Mouse (Mus musculus) right cerebral cortex, postnatal 14 days (tissue): ENCODE data around the gene Faap20.
A peak's percentile ranks its signal among the peaks of the same experiment; 100 is the strongest.

ENCODE experiments used
- DNase-seq: peaks from one replicate; pipeline ENCODE4 v3.0.0; 2022

Gene Faap20

DNA sequence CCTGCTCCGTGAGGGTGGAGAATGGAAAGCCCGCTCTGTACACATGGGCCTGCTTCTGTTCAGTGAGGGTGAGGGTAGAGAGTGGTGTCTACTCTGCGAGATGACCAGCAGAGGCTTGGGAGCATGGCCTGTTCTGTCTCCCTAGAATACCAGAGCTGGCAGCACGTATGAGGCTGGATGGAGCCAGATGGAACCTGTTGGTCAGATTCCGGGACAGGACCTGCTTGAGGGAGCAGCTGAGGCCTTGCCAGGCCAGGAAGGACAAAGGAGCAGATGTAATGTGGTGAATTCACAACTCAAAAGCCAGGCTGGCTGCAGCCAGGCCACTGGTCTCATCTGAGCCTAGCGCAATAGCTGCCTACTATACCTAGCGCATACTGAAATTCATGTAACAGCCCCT, 40.4 kb downstream of the Faap20 start:
- no peak for DNase-seq

DNA sequence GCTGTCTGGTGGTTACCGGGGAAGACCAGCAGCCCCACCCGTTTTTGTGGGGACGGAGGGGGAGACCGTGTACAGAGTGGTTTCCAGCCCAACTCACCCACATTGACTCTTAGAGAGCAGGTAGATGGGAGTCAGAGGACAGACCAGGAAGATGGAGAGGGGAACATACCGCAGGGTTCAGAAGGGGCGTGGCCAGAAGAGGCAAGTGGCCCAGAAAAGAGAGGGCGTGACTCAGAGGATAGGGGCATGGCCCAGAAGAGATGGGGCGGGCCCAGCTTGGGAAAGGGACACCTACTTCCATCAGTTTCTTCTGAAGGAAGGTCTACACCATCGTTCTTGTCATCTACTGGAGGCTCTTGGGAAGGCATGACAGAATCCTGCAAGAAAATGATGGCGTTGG, 43.3 kb downstream of the Faap20 start:
- no peak for DNase-seq

- DNase-seq: no peak
These were observed 44.8 kb downstream of the Faap20 start for GRCm38 (mm10) chr4:155294381-155294780.

DNA sequence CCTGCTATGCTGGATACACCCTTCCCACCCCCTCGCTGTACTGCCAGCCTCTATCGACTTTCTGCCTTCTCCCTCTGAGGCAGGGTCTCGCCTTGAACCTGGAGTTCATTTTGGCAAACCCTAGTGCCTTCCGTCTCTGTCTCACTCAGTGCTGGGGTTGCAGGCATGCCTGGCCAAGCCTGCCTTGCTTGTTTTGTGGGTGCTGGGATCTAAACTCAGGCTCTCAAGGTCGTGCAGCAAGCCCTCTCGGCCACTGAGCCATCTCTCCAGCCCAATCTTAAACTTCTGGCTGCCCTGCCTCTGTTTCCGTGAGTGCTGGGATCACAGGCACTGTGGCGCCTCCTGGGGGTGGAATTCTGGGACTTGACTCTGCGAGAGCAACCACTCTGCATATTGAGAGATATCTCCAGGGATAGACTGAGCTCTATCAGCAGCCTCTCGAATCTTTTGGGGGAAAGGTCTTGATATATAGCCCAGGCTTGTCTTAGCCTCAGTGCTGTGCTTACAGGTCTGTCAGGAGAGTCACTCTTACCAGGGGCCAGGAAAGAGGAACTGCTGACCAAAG, 45.5 kb downstream of the Faap20 start:
- no peak for DNase-seq

GRCm38 (mm10) chr4:155295996-155296395, 46.4 kb downstream of the Faap20 start:
- DNase-seq: peak; percentile 65

DNA sequence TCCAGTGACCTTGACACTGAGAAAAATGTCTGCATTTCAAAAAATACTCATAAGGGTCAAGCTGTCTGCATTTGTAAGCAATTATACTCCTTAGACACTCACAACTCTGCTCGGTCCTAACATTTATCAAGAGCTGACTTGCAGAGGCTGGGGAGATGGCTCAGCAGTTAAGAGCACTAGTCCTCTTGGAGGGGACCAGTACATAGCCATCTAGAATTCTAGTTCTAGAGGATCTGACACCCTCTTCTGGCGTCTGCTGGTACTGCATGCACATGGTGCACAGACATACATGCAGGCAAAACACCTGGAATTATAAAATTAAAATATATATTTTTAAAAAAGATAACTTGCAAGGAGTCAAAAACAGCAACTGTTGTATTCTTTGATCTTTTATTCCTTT, 47.5 kb downstream of the Faap20 start:
- peak; percentile 74 for DNase-seq

DNA sequence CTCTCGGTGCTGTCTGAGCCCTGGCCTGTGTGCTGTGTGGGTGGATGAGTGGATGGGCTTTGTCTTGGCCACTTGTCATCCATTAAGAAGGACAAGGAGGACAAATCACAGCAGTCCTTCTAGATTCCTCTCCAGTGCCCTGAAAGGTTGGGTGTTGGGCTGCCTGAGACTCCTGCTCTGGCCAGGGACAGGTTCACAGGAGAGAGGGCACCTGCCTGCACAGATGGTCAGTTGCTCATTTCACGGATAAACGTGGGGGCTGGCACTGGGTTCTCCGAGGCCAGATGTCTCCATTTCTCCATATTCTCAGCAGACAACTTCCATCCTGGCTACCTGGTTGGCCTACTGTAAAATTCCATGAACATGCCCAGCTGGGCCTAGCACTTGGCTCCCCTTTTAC, 49.2 kb downstream of the Faap20 start:
- no peak for DNase-seq

- no peak for DNase-seq
These were observed 51.0 kb downstream of the Faap20 start for GRCm38 (mm10) chr4:155300421-155301097.

DNA sequence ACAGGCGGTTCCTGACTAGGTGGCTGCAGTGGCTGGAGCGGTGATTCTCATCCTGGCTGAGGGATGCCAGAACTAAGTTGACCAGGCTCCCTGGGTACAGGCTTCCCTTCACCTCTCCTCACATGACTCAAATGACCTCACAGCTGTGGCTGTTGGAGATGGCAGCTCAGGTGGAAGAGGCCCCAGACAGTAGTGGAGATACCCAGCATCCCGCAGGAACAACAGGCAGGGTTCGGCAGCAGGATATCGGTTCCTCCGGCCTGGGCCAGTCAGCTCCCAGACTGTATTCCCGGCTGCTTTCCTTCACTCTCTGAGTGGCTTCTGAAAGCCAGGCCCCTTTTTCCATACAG, 51.5 kb downstream of the Faap20 start:
- no peak for DNase-seq

GRCm38 (mm10) chr4:155301965-155302364, 52.4 kb downstream of the Faap20 start:
- DNase-seq: no peak

GRCm38 (mm10) chr4:155304508-155305096, 55.0 kb downstream of the Faap20 start:
- DNase-seq: no peak

GRCm38 (mm10) chr4:155305531-155306031, 56.0 kb downstream of the Faap20 start:
- no peak for DNase-seq
